ENCODE assay signal across 8 mouse cellular contexts in the genomic region with DNA sequence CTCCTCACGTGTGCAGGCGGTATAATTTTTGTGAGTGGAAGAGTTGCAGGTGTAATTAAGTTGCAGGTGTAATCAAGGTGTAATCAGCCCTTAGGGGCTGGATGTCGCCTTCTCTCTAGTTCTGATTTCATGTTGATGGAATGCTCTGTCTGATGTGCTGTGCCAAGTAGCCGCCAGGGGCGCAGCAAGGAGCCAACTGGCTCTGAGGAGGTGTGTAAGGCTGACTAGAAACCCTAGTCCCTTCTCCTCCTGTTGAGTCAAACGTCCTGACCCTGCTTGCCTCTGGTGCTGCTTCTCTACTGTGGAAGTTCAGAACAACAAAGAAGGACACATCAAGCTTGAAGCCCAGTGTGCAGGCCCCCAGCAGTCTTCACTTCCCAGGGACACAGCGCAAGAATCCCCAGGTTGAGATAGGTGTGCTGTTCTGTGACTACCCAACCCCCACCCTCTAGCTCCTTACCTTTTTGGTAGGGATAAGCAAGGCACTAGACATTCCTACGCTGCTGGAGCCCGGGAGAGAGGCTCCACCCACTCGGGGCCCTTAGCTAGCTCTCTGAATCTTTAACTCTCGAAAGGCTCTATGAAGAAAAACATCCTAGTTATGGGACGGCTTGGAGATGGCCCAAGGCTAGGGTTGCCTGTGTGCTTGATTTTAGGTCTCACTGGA. TPM values are rescaled to one million over a fixed set of nuclear protein-coding genes. Genes with fewer than 3 reads are reported as not detected.
DNase-seq lines count a peak whose midpoint lies in the region; ATAC-seq lines count a peak whose summit lies in the region.

No protein-coding gene starts in this region.

- peak overlapping the region; percentile 78 for H3K4me2 ChIP-seq in liver, embryonic 11.5 days

- H3K9me3 ChIP-seq in liver, embryonic 11.5 days (ENCODE audit: control insufficient read depth, low read length), result no peaks in the 10 kb centered on the region

- peaks cover 22% of the 10 kb centered on the region for H3K36me3 ChIP-seq in liver, embryonic 11.5 days (ENCODE audit: control insufficient read depth, insufficient read depth, low read length)

- H3K27me3 ChIP-seq in liver, embryonic 11.5 days (replicated peaks; ENCODE audit: control insufficient read depth, insufficient read depth, low read length), result no peaks in the 10 kb centered on the region

- peak; percentile 42 for DNase-seq in urinary bladder, postnatal 25 days (ENCODE audit: low spot score)
- no peak for DNase-seq in urinary bladder, adult 2 months (ENCODE audit: low spot score)
- peak; percentile 59 to 68 for DNase-seq in cerebellum, postnatal 14 days
- peak; percentile 46 to 51 for DNase-seq in gastrocnemius, postnatal 36 days
- peak; percentile 84 for DNase-seq in kidney, adult 18-20 months
- no peak for DNase-seq in liver, embryonic 11.5 days (ENCODE audit: low spot score)
- DNase-seq in natural killer cell, adult 2 months (ENCODE audit: low spot score in 2 of 2), result peak; percentile 49 to 55
- peak; percentile 71 for DNase-seq in testis, postnatal 10 days (ENCODE audit: low spot score)

- WGBS in liver, embryonic 11.5 days, result 27% methylated on average over 12 of the region's 12 CpGs

- intact Hi-C loops in gastrocnemius, postnatal 36 days (cut with DNase I), result loop anchor here (5.0 kb wide), 1 partner anchor 35 kb away; the partner anchor contains the start of genes Mindy1 and Prune1

- ATAC-seq in liver, embryonic 11.5 days (replicated peaks; ENCODE audit: low FRiP score), result no peak

- H3K4me1 ChIP-seq in liver, embryonic 11.5 days (replicated peaks; ENCODE audit: control insufficient read depth, insufficient read depth, low read length), result peaks cover 33% of the 10 kb centered on the region

- no peak overlapping the region for H3K9ac ChIP-seq in liver, embryonic 11.5 days (ENCODE audit: low read depth, low read length)

- H3K4me3 ChIP-seq in liver, embryonic 11.5 days (ENCODE audit: low read depth, low read length), result peak overlapping the region; percentile 18

- H3K27ac ChIP-seq in liver, embryonic 11.5 days (ENCODE audit: low read depth, low read length), result 0 out of 2 replicates have a peak overlapping the region, but pooled peaks have one; percentile 6

RNA-seq across cellular contexts. Expression of gene Cers2, which starts 3.0 kb away (rescaled TPM):
- 119 and 126 TPM in 2 replicates for polyA plus RNA-seq in urinary bladder, adult 2 months (2012; rRNA removed)
- total RNA-seq in gastrocnemius, postnatal 36 days (2021), result 10 to 100 TPM; 15.9 to 23.3 TPM
- polyA plus RNA-seq in liver, embryonic 11.5 days (2014; fragmentation: Nextera tagmentation; extraction: Ambion mirVana), result 178 and 182 TPM in 2 replicates

RNA-seq across cellular contexts. Expression of gene Anxa9, which starts 10.6 kb away (rescaled TPM):
- polyA plus RNA-seq in urinary bladder, adult 2 months (2012; rRNA removed), result 6.5 and 7.6 TPM in 2 replicates
- total RNA-seq in gastrocnemius, postnatal 36 days (2021), result under 1 TPM in 1 of 2 experiments, not detected in 1; 0.64 TPM
- 5.5 and 6.7 TPM in 2 replicates for polyA plus RNA-seq in liver, embryonic 11.5 days (2014; fragmentation: Nextera tagmentation; extraction: Ambion mirVana)

RNA-seq across cellular contexts. Expression of gene Prune1, which starts 35.7 kb away (rescaled TPM):
- 19.2 and 20.3 TPM in 2 replicates for polyA plus RNA-seq in urinary bladder, adult 2 months (2012; rRNA removed)
- total RNA-seq in gastrocnemius, postnatal 36 days (2021), result 10 to 100 TPM; 39.4 to 45.5 TPM
- polyA plus RNA-seq in liver, embryonic 11.5 days (2014; fragmentation: Nextera tagmentation; extraction: Ambion mirVana), result 19.8 and 22.7 TPM in 2 replicates

RNA-seq across cellular contexts. Expression of gene Mindy1, which starts 36.4 kb away (rescaled TPM):
- 69.7 and 79.9 TPM in 2 replicates for polyA plus RNA-seq in urinary bladder, adult 2 months (2012; rRNA removed)
- total RNA-seq in gastrocnemius, postnatal 36 days (2021), result 10 to 100 TPM; 21.3 to 23.8 TPM
- 29.0 and 29.9 TPM in 2 replicates for polyA plus RNA-seq in liver, embryonic 11.5 days (2014; fragmentation: Nextera tagmentation; extraction: Ambion mirVana)

RNA-seq across cellular contexts. Expression of gene Setdb1, which starts 39.5 kb away (rescaled TPM):
- 22.9 and 24.7 TPM in 2 replicates for polyA plus RNA-seq in urinary bladder, adult 2 months (2012; rRNA removed)
- total RNA-seq in gastrocnemius, postnatal 36 days (2021), result 10 to 100 TPM in 1 of 2 experiments, 1 to 10 TPM in 1; 9.5 to 10.5 TPM
- polyA plus RNA-seq in liver, embryonic 11.5 days (2014; fragmentation: Nextera tagmentation; extraction: Ambion mirVana), result 47.0 and 57.6 TPM in 2 replicates

Comparison
In these comparisons a context has a peak if more than half of its experiments do, and no peak if none do; other contexts are left out.
1. DNase-seq: peak in urinary bladder, postnatal 25 days (single experiment), cerebellum, postnatal 14 days (2 of 2), gastrocnemius, postnatal 36 days (2 of 2), kidney, adult 18-20 months (single experiment), natural killer cell, adult 2 months (2 of 2) and testis, postnatal 10 days (single experiment); none in urinary bladder, adult 2 months (single experiment) and liver, embryonic 11.5 days (single experiment).